Comparison of ENCODE assay signal across 22 mouse cellular contexts in genomic region chr11:32215372-32216162, GRCm38 (mm10). TPM values are rescaled to one million over a fixed set of nuclear protein-coding genes. Genes with fewer than 3 reads are reported as not detected.
"Had no signal": no experiment of that assay in that cellular context is flagged by ENCODE, and none has a peak within 500 bp of the region (broad histone marks: within the 10 kb centered on the region; RNA-seq: fewer than 3 reads in every experiment).

No protein-coding gene starts in this region.

- H3K9ac ChIP-seq: lung, embryonic 15.5 days; stomach, embryonic 15.5 days had no signal

- H3K4me3 ChIP-seq: layer of hippocampus, adult 2 months; left cerebral cortex, adult 2 months; liver, embryonic 15.5 days; lung, embryonic 15.5 days; myocyte; stomach, embryonic 15.5 days had no signal

- DNase-seq: kidney, adult 11 months; kidney, postnatal 10 days; kidney, postnatal 4 days; liver; midbrain, embryonic 14.5 days; retina, postnatal 1 day; right cerebral cortex, postnatal 4 days; spleen, adult 18-20 months; thymus, adult 2 months; thymus, postnatal 25 days had no signal

- H3K4me2 ChIP-seq: liver, embryonic 15.5 days; lung, embryonic 15.5 days; stomach, embryonic 15.5 days had no signal

- H3K9me3 ChIP-seq: liver, embryonic 15.5 days; lung, embryonic 15.5 days; stomach, embryonic 15.5 days had no signal

- H3K27me3 ChIP-seq: lung, embryonic 15.5 days; stomach, embryonic 15.5 days had no signal

- H3K27ac ChIP-seq: layer of hippocampus, adult 2 months; left cerebral cortex, adult 2 months; liver, embryonic 15.5 days; lung, embryonic 15.5 days; stomach, embryonic 15.5 days had no signal

RNA-seq across cellular contexts. Expression of gene Rhbdf1, which starts 6.5 kb away (rescaled TPM):
- total RNA-seq: megakaryocyte-erythroid progenitor cell, adult 5-6 weeks had no signal

RNA-seq across cellular contexts. Expression of gene Il9r, which starts 15.5 kb away (rescaled TPM):
- total RNA-seq: layer of hippocampus, adult 2 months; layer of hippocampus, postnatal 14 days; left cerebral cortex, adult 2 months; left cerebral cortex, postnatal 14 days; megakaryocyte-erythroid progenitor cell, adult 5-6 weeks had no signal
- polyA plus RNA-seq: intestine, embryonic 14.5 days; kidney, embryonic 14.5 days; limb, embryonic 11.5 days; midbrain, embryonic 14.5 days had no signal
